Mouse (Mus musculus): ENCODE measurements at regions not wholly inside any gene's neighbourhood (a gene's known extent, or its start where the extent isn't known, plus 50 kb on each side); places are given as distances from the start of the nearest gene placed in this dataset.

GRCm38 (mm10) chr7:75049751-75050150 is 259.3 kb downstream of the Sv2b start:
- TF ChIP-seq CTCF (IDR thresholded peaks at IDR 0.05; ENCODE audit: borderline replicate concordance, insufficient read depth, low read depth, low read length): no peak
- no peak for TF ChIP-seq POLR2A (IDR thresholded peaks at IDR 0.05; ENCODE audit: borderline replicate concordance, insufficient read depth, low read length)
